Mouse (Mus musculus): ENCODE data around the gene Sec1.

The Sec1 gene

GRCm38 (mm10) chr7:45641391-45642040, 52.7 kb downstream of the Sec1 start:
- DNase-seq (ENCODE audit: low spot score in 2 of 2): no peak

- no peak for DNase-seq (ENCODE audit: low spot score in 2 of 2)
Measured at GRCm38 (mm10) chr7:45640191-45640957, 53.8 kb downstream of the Sec1 start.

GRCm38 (mm10) chr7:45639561-45640027, 54.6 kb downstream of the Sec1 start, which contains the start of gene Mamstr:
Gene Mamstr (plus strand): TSS chr7:45639977.
- DNase-seq (ENCODE audit: low spot score in 2 of 2): no peak

- DNase-seq (ENCODE audit: low spot score in 2 of 2): peak; percentile 97 to 98
Measured at GRCm38 (mm10) chr7:45638623-45639401, 55.4 kb downstream of the Sec1 start.

- DNase-seq (ENCODE audit: low spot score in 2 of 2): no peak
Measured at GRCm38 (mm10) chr7:45637710-45638109, 56.5 kb downstream of the Sec1 start.

GRCm38 (mm10) chr7:45635711-45636688, 58.2 kb downstream of the Sec1 start:
- no peak for DNase-seq (ENCODE audit: low spot score in 2 of 2)

- DNase-seq (ENCODE audit: low spot score in 2 of 2): no peak
Measured at GRCm38 (mm10) chr7:45634946-45635681, 59.1 kb downstream of the Sec1 start.

GRCm38 (mm10) chr7:45632499-45632898, 61.7 kb downstream of the Sec1 start:
- no peak for DNase-seq (ENCODE audit: low spot score in 2 of 2)

GRCm38 (mm10) chr7:45630064-45630907, 63.9 kb downstream of the Sec1 start:
- DNase-seq (ENCODE audit: low spot score in 2 of 2): no peak

- peak; percentile 63 to 71 for DNase-seq (ENCODE audit: low spot score in 2 of 2)
Measured at GRCm38 (mm10) chr7:45628364-45629294, 65.6 kb downstream of the Sec1 start.

All from right cerebral cortex, postnatal 36 days (tissue).